Mouse (Mus musculus) 3T3-L1 (cell line): Measurements from ENCODE around the gene Jak2.

Experiments
- DNase-seq: peaks from one replicate; pipeline ENCODE4 v3.0.0-alpha.2; 2015; ENCODE audit warnings: low read depth, low spot score

Jak2 gene

DNA sequence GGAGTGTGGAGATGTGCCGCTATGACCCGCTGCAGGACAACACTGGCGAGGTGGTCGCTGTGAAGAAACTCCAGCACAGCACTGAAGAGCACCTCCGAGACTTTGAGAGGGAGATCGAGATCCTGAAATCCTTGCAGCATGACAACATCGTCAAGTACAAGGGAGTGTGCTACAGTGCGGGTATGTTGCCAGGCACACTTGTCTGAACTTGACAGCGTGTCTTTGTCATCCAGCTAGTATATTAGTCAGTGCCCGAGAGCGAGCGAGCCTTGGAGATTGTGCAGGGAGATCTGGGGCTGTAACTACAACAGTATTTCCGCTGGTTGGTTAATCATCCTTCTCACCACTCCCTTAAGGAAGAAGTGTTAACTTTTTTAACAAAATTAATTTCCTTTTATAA lies 49.3 kb downstream of the Jak2 start:
- no peak for DNase-seq

DNA sequence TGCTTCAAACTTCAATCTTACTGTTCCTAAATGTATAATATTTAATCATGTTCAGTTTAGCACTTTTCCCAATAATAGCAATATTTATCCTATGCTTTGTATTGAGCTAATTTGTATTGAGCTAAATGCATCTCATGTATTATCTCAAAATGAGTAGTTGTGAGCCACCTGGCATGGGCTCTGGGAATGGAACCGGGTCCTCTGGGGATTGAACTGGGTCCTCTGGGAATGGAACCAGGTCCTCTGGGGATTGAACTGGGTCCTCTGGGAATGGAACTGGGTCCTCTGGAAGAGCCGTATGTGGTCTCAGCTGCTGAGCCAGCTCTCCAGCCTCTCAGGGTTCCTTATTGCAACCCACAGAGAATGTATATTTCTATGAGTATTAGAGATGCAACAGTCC lies 50.5 kb downstream of the Jak2 start:
- DNase-seq, result no peak

DNA sequence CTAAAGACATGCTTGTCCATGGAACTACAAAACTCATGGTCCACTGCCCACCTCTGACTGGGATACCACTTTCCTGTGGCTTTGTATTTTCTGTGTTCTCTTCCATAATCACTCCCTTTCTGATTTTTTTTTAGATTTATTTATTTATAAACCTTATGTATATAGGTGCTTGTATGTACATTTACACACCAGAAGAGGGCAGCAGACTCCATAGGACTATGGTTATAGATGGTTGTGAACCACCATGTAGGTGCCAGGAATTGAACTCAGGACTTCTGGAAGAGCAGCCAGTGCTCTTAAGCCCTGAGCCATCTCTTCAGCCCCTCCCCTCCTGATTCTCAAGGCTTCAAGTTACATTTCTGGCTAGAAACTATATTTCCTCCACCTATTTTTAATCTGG lies 57.2 kb downstream of the Jak2 start:
- peak; percentile 20 for DNase-seq

DNA sequence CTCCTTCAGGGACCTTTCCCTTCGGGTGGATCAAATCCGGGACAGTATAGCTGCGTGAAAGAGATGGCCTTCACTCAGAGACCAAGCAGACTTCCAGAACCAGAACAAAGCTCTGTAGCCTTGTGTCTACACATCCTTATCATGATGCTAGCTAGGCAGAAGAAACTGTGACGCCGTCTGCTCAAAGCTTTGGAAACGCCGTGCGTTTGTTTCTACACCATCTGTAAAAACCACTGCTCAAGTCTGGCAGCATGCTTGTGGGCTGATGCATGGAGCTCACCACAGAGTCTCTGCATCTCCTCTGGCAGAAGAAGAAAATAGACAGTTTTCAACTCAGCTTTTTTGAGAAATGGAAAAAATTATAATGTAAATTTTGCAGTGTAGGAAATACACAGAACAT lies 60.2 kb downstream of the Jak2 start:
- DNase-seq, result no peak

DNA sequence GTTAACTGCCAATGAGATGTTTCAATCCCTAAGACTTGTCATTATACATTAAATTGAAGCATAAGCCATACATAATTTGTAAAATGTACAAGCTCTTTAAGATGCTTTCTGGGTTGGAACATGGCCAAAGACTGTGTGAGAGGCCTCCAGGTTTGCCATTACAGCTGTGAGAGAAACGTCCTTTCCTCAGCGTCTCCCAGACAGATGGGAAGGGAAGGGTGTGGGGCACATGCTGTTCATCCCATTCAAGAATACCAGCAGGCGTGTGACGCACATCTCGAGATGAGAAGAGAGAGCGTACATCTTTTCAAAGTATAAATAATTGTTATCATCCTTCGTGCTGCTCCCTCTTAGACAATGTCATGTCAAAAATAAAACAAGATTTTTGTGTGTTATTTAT lies 61.0 kb downstream of the Jak2 start:
- no peak for DNase-seq

DNA sequence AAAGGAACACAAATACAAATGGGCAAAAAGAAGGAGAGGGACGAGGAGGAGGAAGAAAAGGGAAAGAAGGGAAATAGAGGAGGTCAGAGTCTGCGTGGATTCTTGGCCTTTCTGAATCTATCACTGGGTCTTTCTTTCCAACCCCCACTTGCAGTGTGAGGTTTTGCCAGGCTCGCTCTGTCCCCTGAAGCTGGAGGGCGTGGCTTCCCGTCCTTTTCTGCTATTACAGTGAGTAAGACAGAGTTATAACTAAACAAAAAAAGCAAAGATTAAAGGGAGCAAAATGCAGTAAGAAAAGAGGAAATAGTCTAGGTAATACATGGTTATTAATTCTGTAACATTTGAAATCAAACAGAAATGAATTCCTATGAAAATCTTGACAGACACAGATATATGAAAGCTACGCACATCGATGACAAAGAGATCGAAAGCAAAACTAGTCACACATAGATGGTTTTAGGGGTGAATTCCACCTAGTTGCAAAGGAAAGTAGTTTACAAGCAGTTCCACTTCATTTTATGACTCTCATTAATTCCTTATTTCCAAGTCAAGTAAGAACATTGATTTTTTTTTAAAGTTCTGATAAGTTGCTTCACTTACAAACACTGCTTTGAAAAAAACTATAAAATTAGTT lies 71.9 kb downstream of the Jak2 start:
- DNase-seq, result no peak

DNA sequence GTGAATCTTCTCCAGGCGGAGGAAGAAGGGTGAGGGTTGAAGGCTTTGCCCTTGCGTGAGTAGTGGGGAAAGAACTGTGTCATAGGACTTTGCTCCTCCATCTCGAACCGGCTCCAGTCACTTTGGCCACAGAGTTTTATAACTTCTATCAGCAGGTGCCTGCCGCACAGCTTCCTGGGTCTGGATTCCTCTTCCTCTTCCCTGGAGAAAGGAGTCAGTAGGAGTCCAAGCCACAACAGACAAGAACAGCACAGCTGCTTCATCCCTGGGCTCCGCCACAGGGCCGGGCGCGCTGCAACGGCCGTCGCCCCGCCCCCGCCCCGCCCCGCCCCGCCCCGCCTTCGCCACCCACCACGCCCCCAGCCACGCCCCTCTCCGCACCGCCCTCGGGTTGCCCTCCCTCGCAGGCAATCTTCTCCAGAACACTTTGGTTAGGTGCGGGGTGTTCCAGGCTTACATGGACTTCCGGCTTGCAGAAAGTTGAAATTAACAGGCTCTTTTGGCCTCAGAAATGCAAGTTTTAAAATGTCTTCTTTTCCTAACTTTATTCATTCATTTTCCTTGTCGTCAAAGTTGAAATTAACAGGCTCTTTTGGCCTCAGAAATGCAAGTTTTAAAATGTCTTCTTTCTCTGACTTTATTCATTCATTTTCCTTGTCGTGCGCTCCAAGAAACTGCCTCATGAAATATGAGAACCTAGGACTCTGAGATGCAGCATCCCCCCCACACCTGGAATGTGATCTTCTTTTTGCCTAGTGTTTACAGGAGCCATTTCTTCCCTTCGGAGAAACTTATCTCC lies 73.6 kb downstream of the Jak2 start, which contains the start of gene Insl6:
Gene Insl6, minus strand, starts transcription at position 304 of the 799 bp plus-strand sequence.
- peak; percentile 61 for DNase-seq

DNA sequence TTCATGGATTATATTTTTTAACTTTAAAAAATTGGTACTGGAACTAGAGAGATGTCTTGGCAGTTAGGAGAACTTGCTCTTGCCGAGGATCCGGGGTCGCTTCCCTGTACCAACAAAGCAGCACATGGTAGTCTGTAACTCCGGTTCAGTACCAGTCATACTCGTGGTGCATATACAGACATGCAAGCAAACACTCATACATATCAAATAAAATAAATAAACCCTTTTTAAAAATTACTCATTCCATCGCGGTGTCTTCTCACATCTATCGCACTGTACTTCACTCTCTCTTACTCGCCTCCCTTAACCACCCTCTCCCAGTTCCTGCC lies 74.2 kb downstream of the Jak2 start:
- no peak for DNase-seq

DNA sequence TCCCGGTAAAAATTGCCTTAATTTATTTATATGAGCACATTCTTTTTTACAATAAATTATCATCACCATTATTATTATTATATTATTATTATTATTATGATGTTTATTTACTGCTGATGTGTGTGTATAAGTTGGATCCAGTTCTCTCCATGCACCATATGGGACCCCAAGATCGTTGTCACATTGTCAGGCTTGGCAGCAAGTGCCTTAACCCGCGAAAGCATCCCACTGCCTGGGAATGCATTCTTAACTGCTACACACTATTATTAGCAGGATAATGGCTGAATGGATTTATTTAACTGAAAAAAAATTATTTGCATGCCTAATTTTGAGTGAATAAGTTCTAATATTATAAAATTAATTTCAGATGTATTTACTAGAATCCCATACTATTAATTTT lies 74.8 kb downstream of the Jak2 start:
- DNase-seq, result no peak

DNA sequence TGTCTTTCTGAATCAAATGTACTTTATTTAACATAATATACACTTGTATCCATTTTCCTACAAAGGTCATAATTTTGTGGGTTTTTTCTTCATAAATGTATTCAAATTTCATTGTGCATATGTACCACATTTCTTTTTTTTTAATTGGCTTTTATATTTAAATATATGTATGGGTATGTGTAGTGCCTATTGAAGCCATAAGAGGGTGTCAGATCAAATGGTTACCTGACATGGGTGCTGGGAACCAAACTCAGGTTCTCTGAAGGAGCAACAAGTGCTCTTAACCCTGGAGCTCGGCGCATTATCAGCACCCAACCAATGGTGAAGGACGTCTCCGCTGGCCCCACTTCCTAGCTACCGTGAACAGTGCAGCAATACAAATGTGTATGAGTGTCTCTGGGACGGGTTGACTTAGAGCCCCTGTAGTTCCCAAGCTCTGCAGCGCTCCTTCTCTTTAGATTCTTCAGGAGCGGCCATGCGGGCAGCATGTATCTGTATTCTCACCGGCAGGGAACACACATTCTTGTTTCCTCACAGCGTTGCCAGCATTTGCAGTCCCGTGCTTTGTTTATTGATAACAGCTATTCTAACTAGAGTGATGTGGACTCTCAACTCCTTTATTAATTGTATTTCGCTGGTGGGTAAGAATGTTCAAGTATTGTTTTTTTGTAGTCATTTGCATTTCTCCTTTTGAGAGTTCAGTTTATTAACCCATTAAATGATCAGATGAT lies 75.4 kb downstream of the Jak2 start:
- DNase-seq, result no peak

DNA sequence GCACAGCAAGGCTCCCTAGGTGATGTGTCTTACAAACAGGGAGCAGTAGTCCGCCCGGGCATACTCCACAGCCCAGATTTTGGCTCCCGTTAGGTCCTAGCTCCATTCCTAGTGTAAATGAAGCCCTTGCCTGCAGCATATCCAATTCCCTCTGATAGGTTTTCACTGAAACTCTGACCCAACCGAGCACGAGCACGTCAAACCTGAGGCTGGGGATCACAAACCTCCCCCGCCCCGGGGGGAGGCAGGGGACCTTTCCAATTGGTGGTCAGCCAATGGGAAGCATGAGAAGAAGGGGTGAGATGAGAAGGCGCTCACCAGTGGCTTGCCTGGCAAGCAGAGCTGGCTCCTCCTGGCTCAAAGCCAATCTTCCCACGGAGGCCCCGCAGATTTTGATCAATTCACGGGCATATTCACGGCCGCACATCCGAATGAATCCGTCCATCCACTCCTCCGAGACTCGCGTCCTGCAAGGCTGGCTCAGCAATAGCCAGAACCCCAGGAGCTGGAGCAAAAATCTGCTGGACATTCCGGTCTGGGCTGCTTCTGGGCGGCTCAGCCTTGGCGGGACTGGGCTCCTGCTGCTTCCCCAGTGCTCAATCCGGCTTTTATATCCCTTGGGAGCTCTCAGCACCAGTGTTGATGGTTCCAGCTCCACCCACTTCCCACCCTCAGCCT lies 82.6 kb downstream of the Jak2 start, which contains the start of gene Rln1:
Gene Rln1, minus strand, starts transcription at position 603 of the 678 bp plus-strand sequence.
- no peak for DNase-seq

DNA sequence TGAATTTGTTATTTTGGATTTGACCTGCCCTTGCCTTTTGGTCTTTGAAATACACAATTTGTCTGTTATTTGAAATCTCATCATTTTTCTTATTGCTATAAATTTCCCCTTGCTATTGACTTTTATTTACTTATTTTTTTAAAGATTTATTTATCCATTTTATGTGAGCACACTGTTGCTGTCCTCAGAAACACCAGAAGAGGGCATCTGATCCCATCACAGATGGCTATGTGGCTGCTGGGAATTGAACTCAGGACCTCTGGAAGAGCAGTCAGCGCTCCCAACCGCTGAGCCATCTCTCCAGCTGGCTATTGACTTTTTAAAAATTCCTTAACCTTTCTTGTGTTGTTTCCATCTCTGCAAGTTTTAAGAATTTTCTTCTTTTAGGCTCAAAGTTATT lies 85.0 kb downstream of the Jak2 start:
- DNase-seq, result peak; percentile 19

DNA sequence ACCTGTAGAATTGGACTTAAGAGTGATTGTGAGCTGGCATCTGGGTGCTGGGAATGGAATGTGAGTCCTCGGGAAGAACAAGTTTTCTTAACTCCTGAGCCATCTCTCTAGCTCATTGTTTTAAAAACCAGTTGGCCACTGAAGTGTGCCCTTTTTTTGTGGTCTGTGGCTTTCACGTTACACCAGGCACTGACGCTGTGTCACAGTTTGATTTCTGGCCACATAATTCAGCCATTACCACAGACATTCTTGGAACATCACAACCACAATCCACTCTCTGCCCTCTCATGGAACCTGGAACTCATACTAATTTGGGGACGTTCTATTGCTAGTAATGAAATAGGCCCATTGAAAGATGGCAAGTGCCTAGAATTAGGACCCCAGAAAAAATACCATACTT lies 89.4 kb downstream of the Jak2 start:
- DNase-seq, result peak; percentile 56

DNA sequence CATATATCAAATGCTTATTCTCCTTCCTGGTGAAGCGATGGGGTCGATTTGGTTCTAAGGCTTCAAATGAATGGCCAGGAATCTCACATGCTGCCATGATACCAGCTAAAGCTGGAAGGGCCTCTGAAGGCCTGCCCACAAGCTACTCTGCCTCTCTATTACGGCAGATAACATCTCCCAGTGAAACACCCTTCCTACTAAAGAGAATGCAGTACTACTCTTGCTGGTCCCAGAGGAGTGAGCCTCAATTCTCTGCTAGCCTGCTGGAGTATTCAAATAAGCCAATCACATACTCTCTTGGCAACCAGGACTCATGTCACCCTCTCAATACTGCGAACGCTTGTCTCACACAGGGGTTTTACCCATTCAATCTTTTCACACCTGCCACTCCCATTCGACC lies 90.7 kb downstream of the Jak2 start:
- DNase-seq, result no peak

DNA sequence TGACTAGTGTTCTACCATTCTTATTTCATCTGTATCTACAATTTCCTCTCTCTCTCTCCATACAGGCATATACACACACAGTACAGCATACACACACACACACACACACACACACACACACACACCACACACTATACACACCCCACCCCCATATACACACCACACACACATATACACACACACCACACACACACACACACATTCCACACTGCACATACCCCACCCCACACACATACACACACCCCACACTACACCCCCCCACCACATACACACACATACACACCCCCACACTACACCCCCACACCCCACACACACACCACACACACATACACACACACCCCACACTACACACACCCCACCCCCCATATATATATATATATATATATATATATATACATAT lies 93.2 kb downstream of the Jak2 start:
- DNase-seq, result no peak

DNA sequence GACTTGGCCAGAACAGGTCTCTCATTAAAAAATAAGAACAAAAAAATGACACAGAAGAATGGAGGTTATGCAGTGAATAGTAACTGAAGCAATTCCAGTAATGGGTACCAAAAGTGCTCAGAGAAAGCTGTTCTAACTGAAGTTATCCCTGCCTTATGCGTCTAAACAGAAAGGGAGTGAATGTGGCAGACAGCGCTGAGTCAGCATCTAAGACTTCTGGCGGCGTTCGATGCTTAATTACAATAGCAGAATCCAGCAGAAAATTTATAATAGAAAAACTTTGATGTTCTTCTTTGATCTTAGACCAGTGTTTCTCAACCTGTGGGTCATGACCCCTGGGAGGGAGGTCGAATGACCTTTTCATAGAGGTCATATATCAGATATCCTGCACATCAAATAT lies 94.0 kb downstream of the Jak2 start:
- no peak for DNase-seq

DNA sequence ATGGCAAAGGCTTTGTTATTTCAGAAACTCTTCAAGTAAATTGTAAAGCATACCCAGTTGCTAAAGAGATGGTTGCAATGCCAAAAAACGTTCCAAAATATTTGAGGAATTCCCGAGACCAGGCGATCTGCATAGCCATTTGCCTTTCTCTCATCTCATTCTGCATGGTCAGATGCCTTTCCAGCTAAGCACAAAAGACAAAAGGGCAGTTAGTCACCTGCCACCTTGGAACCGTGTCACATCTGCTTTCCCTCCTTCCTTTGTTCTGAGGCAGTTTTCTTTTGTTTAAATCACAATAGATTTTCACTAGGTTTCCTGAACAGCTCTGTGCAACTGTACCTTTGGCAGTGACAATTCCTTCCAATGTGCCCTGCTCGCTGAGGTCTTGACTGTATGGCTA lies 99.4 kb downstream of the Jak2 start:
- DNase-seq, result no peak

DNA sequence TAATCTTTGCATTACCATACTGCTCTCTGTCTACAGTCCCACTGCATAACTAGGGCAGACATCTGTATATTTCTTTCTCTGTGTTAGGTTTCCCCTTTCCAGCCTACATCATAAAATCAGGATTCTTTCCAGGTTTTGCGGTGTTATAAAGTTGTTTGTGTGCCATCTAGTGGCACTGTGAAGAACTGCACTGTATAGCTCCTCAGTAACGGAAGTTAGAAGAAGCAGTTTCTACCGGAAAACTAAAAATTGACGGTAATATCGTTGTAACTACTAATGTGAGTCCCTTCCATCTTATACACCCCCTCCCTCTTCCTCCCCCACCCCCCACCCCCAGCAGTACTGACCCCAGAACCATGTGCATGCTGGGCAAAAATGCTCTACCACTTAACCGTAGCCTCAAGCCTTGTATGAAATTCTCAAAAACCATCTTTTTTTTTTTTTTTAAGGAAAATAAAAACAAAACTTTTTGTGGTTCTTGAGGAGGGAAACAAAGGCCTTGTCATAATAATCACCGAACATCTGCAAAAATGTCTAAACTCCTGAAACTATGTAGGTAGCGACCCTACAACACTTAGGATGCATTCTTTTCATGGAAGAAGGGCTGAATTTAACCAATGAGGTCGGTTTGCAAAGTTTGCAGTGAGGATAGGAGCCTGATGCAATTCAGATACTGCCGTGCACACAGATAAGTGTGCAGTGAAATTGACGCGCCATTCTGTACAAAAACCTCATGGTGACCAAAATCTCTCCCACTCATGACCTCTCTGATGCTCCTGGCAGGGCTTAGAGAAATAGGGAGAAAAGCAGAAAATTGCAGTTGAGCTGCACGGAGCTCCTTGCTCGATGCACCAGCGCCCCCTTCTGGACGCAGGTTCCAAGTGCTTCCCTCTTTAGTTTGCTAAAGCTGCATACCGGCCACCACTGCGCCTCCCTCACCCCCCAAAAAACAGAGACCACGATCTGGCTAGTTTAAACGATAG lies 103.6 kb downstream of the Jak2 start:
- DNase-seq, result peak; percentile 94

DNA sequence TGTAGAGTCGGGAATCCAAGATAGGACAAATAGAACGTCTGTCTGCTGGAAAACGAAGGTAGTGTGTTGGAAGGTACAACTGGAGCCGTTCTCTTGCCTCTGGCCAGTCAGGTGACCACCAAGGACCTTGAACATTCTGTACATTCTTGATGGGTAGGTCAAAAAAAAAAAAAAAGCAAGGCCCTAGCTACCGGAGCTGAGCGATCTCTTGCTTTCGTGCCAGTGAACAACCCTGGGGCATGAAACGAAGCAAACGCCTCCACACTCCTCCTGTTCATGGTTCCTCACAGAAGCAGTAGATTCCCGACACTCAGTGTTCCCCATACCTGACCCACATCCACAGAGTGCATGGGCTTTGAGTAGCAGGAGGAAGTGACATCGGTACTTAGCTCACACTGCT lies 104.7 kb downstream of the Jak2 start:
- DNase-seq, result no peak

DNA sequence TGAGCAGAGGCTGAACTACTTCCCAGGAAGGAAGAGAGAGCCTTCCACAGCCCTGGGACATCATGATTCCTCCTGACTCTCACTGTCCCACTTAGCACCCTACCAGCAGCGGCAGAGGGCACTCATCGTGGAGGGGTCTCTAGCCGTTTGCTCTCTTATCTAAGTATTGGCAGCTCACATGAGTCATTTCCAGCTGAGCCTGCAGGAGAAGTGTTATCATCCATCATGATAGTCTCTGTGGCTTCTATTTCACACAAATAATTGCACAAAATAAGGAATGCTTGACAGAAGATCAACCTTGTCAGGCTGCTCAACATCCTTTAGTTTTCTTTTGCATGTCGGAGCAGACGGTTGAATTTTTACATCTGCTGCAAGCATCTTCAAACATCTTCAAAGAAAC lies 108.6 kb downstream of the Jak2 start:
- no peak for DNase-seq
